In the genomic region with DNA sequence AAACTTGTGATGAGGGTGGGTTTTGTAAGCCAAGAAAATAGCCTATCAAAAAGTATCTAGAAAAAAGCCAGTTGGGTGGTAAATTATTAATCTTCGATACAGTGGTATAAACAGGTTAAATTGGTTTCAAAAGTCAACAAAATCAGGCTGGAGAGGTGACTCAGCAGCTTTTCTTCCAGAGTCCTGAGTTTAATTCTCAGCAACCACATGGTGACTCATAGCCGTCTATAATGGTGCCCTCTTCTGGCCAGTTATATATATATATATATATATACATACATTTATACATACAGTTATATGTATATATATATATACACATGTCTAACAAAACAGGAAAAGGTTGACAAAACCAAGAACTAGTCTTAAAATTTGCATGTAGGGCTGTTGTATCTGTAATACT, we compare ENCODE assay signal across 9 mouse cellular contexts. TPM values are rescaled to one million over a fixed set of nuclear protein-coding genes. Genes with fewer than 3 reads are reported as not detected.
DNase-seq lines count a peak whose midpoint lies in the region; ATAC-seq lines count a peak whose summit lies in the region.
"Had no signal": no experiment of that assay in that cellular context is flagged by ENCODE, and none has a peak within 500 bp of the region (broad histone marks: within the 10 kb centered on the region; RNA-seq: fewer than 3 reads in every experiment).

No protein-coding gene starts in this region.

- H3K27ac ChIP-seq in forebrain, embryonic 13.5 days, result no peak overlapping the region
- H3K27ac ChIP-seq in forebrain, embryonic 10.5 days, result no peak overlapping the region

- no peak overlapping the region for H3K9ac ChIP-seq in forebrain, embryonic 13.5 days

- no peaks in the 10 kb centered on the region for H3K27me3 ChIP-seq in forebrain, embryonic 13.5 days
- no peaks in the 10 kb centered on the region for H3K27me3 ChIP-seq in forebrain, embryonic 10.5 days (ENCODE audit: poor library complexity, severe bottlenecking)
- H3K27me3 ChIP-seq: megakaryocyte, embryonic 14.5 days had no signal

- no peak overlapping the region for H3K4me3 ChIP-seq in forebrain, embryonic 13.5 days
- no peak overlapping the region for H3K4me3 ChIP-seq in forebrain, embryonic 10.5 days
- H3K4me3 ChIP-seq: megakaryocyte, embryonic 14.5 days had no signal

- peaks cover 49% of the 10 kb centered on the region for H3K36me3 ChIP-seq in forebrain, embryonic 13.5 days (ENCODE audit: poor library complexity, severe bottlenecking)
- peaks cover 70% of the 10 kb centered on the region for H3K36me3 ChIP-seq in forebrain, embryonic 10.5 days (replicated peaks)

- ATAC-seq in forebrain, embryonic 13.5 days, result peak; percentile 14; the same call in 1 of the 2 replicates

- WGBS in forebrain, embryonic 13.5 days, result 65% methylated on average over 2 of the region's 2 CpGs
- 78% methylated on average over 2 of the region's 2 CpGs for WGBS in forebrain, embryonic 10.5 days
- WGBS in large intestine, adult 2 months, result 14% methylated on average over 2 of the region's 2 CpGs

- no peaks in the 10 kb centered on the region for H3K4me1 ChIP-seq in forebrain, embryonic 13.5 days
- H3K4me1 ChIP-seq in forebrain, embryonic 10.5 days, result no peaks in the 10 kb centered on the region

- DNase-seq in forebrain, embryonic 10.5 days (ENCODE audit: extremely low spot score, low spot score), result no peak
- DNase-seq in 3134 (ENCODE audit: extremely low read depth, insufficient read length, low spot score), result peak; percentile 46
- peak; percentile 37 for DNase-seq in brain, adult 2 months (ENCODE audit: low read depth, low spot score)
- peak; percentile 35 for DNase-seq in large intestine, adult 2 months (ENCODE audit: low read depth, low spot score)
- DNase-seq in cerebellum, postnatal 25 days, result no peak
- no peak for DNase-seq in urinary bladder, postnatal 36 days (ENCODE audit: low spot score in 2 of 2)
- DNase-seq in cerebellum, adult 8-10 months, result no peak

- no peak overlapping the region for H3K4me2 ChIP-seq in forebrain, embryonic 13.5 days

- no peaks in the 10 kb centered on the region for H3K9me3 ChIP-seq in forebrain, embryonic 13.5 days (replicated peaks)
- H3K9me3 ChIP-seq in forebrain, embryonic 10.5 days, result no peaks in the 10 kb centered on the region
- H3K9me3 ChIP-seq: megakaryocyte, embryonic 14.5 days had no signal

RNA-seq across cellular contexts. Expression of a gene that starts 27.3 kb away (rescaled TPM):
- 2.6 and 2.9 TPM in 2 replicates for polyA plus RNA-seq in forebrain, embryonic 13.5 days (2015; fragmentation: Nextera tagmentation; extraction: Ambion mirVana)
- polyA plus RNA-seq in forebrain, embryonic 10.5 days (2016; fragmentation: Nextera tagmentation; extraction: Ambion mirVana), result 2.8 and 3.8 TPM in 2 replicates
- 0.18 and 0.40 TPM in 2 replicates for polyA plus RNA-seq in large intestine, adult 2 months (2012; rRNA removed)

RNA-seq across cellular contexts. Expression of a gene that starts 28.6 kb away (rescaled TPM):
- 399 and 412 TPM in 2 replicates for polyA plus RNA-seq in forebrain, embryonic 13.5 days (2015; fragmentation: Nextera tagmentation; extraction: Ambion mirVana)
- 444 and 478 TPM in 2 replicates for polyA plus RNA-seq in forebrain, embryonic 10.5 days (2016; fragmentation: Nextera tagmentation; extraction: Ambion mirVana)
- polyA plus RNA-seq in large intestine, adult 2 months (2012; rRNA removed), result 37.5 and 57.3 TPM in 2 replicates

RNA-seq across cellular contexts. Expression of a gene that starts 28.7 kb away (rescaled TPM):
- polyA plus RNA-seq in forebrain, embryonic 13.5 days (2015; fragmentation: Nextera tagmentation; extraction: Ambion mirVana), result 23.8 and 28.9 TPM in 2 replicates
- 16.2 and 18.8 TPM in 2 replicates for polyA plus RNA-seq in forebrain, embryonic 10.5 days (2016; fragmentation: Nextera tagmentation; extraction: Ambion mirVana)
- polyA plus RNA-seq in large intestine, adult 2 months (2012; rRNA removed), result 3.5 and 3.7 TPM in 2 replicates

Comparison
In these comparisons a context has a peak if more than half of its experiments do, and no peak if none do; other contexts are left out.
1. DNase-seq: peak in 3134 (single experiment), brain, adult 2 months (single experiment) and large intestine, adult 2 months (single experiment); none in forebrain, embryonic 10.5 days (single experiment), cerebellum, postnatal 25 days (0 of 2), urinary bladder, postnatal 36 days (0 of 2) and cerebellum, adult 8-10 months (single experiment).